Mouse (Mus musculus) B cell, adult 2 months (primary cell): ENCODE measurements at regions not wholly inside any gene's neighbourhood (a gene's known extent, or its start where the extent isn't known, plus 50 kb on each side); places are given as distances from the start of the nearest gene placed in this dataset.

Experiments
- DNase-seq, 2 experiments: peaks; one replicate each; pipeline ENCODE4 v3.0.0; 2022

DNA sequence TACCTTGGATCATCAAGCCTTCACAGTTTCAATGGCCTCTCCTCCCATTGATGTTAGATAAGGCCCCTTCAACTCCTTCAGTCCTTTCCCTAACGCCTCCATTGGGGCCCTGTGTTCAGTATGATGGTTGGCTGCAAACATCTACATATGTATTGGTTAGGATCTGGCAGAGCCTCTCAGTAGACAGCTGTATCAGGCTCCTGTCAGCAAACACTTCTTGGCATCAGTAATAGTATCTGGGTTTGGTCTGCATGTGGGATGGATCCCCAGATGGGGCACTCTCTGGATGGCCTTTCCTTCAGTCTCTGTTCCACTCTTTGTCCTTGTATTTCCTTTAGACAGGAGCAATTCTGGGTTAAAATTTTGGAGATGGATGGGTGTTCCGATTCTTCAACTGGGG is 84.0 kb upstream of the N4bp1 start:
- no peak for DNase-seq

DNA sequence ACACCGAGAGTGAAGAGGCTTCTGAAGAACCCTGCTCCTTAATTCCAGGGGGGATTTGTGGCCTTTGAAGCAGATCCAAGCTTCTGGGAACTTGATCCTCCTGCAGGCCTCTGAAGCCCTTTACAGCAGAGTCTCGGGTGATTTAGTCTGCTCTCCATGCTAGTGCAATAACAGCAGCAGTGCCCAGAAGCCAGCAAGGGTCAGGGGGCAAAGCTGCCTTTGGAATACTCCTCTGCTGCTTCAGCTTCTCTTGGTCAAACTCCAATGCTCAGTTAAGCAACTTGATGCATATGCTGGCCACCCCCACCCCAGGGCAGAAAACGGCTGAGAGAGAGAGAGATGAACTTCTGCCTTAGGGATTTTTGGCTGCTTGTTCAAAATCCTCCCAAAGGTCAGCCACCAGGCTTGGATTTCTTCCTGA is 82.8 kb upstream of the N4bp1 start:
- DNase-seq, result no peak

DNA sequence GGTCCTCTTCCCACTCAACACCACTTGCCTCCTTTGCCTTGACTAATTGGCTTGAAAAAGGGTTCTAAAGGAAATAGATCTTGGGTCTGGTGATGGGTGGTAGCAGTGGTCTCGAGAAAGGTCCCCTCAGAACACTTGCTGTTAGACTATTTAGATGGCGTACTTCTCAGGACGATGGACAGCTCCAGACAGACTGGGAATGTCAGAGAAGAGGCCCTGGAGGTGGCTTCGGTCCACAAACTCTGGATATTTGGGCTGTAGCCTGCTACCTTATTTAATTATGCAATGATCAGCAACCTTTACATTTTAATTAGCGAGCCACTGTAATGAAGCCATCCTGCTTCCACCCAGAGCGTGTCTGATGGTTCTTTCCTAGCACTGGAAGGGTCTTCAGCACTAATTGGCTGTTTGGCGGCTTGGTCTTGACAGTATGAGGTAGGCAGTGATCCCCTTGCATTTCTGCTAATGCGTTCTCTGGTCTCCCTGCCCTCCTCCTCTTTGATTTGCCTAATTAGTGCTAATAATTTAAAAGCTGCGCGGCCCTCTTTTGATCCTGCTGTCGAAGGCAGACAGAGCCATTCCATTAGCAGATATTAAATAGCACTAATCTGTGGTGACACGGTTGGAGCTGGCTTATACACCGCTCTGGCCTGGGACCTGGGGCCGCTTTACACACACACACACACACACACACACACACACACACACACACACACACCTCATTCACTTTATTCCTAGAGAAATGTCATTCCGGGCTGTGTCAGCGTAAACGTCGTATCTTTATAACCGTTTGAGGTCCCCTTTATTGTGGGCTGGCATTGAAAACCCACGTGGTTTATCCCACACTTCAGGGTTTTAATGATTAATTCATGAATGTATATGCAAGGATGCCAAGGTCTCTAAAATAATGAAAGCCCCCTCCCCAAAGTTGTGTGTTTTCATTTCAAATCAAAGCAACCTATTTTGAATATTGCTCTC is 76.4 kb upstream of the N4bp1 start:
- no peak for DNase-seq
